Mouse (Mus musculus): ENCODE data around the gene Ankrd33b. TPM values are rescaled to one million over a fixed set of nuclear protein-coding genes. Genes with fewer than 3 reads are reported as not detected.

The Ankrd33b gene
- polyA plus RNA-seq, 2 experiments = 0.52 to 0.59 TPM

DNA sequence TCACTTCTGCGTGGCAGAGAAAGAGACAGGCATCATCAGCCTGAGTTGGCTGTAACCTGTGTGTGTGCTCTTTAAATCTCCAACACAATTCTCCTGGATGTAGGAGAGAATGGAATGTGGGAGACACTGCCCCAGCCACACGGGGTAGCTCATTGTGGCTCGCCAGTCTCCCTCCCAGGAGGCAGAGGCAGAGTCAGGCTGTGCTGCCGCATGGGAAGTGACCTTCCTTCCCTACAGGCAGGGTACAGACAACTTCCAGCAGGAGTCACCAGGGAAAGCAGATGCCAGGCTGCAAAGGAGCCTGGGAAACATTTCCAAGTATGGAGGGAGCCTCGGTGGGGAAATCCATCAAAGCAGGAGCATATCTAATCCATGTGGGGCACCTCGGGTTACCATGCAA is 62.3 kb downstream of the Ankrd33b start:
- no peak overlapping the region for H3K4me2 ChIP-seq (replicated peaks; ENCODE audit: low read depth, low read length, severe bottlenecking)
- DNase-seq (ENCODE audit: low spot score) (no peak), ATAC-seq (ENCODE audit: low FRiP score, low read depth) (no peak)
- no peak for TF ChIP-seq POLR2A (IDR thresholded peaks at IDR 0.05; ENCODE audit: borderline replicate concordance, extremely low read depth, insufficient read depth, insufficient read length)
- WGBS = 50% methylated on average over 4 of the region's 6 CpGs
- H3K36me3 ChIP-seq (ENCODE audit: control insufficient read depth, insufficient read depth, low read length) = no peaks in the 10 kb centered on the region
- H3K9ac ChIP-seq (ENCODE audit: low read depth, low read length, severe bottlenecking) = no peak overlapping the region
- H3K27me3 ChIP-seq (ENCODE audit: control insufficient read depth, insufficient read depth, low read length) = no peaks in the 10 kb centered on the region
- H3K9me3 ChIP-seq (ENCODE audit: control insufficient read depth, low read length) = no peaks in the 10 kb centered on the region
- H3K4me3 ChIP-seq (replicated peaks; ENCODE audit: low read length) = no peak overlapping the region
- no peak overlapping the region for H3K27ac ChIP-seq (replicated peaks; ENCODE audit: low read depth, low read length)
- H3K4me1 ChIP-seq (ENCODE audit: control insufficient read depth, insufficient read depth, low read length) = no peaks in the 10 kb centered on the region

DNA sequence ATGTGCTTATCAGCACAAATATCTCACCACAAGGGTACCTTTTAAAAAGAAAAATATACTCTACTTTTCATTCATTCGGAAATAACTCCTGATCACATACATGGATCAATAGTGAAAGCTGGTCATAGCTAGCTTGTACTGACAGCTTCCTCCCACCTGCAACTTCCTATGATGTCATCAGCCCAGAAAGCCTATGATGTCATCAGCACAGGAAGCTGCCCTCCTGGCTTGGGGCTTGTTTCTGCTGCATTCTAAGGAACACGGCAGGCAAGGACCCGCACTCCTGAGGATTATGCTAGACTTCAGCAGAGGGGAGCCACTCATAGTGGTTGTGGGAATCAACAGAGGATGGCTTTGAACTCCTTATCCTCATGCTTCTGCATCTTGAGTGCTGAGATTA is 63.2 kb downstream of the Ankrd33b start:
- Histone ChIP-seq H3K27ac (replicated peaks; ENCODE audit: low read depth, low read length) (no peak overlapping the region), H3K4me1 (ENCODE audit: control insufficient read depth, insufficient read depth, low read length) (no peaks in the 10 kb centered on the region), H3K36me3 (ENCODE audit: control insufficient read depth, insufficient read depth, low read length) (no peaks in the 10 kb centered on the region), H3K9me3 (ENCODE audit: control insufficient read depth, low read length) (no peaks in the 10 kb centered on the region), H3K4me2 (replicated peaks; ENCODE audit: low read depth, low read length, severe bottlenecking) (no peak overlapping the region), H3K4me3 (replicated peaks; ENCODE audit: low read length) (no peak overlapping the region), H3K9ac (ENCODE audit: low read depth, low read length, severe bottlenecking) (no peak overlapping the region), H3K27me3 (ENCODE audit: control insufficient read depth, insufficient read depth, low read length) (no peaks in the 10 kb centered on the region)
- DNase-seq (ENCODE audit: low spot score) (no peak), ATAC-seq (ENCODE audit: low FRiP score, low read depth) (no peak)
- WGBS = 75% methylated on average over 3 of the region's 3 CpGs
- no peak for TF ChIP-seq POLR2A (IDR thresholded peaks at IDR 0.05; ENCODE audit: borderline replicate concordance, extremely low read depth, insufficient read depth, insufficient read length)

DNA sequence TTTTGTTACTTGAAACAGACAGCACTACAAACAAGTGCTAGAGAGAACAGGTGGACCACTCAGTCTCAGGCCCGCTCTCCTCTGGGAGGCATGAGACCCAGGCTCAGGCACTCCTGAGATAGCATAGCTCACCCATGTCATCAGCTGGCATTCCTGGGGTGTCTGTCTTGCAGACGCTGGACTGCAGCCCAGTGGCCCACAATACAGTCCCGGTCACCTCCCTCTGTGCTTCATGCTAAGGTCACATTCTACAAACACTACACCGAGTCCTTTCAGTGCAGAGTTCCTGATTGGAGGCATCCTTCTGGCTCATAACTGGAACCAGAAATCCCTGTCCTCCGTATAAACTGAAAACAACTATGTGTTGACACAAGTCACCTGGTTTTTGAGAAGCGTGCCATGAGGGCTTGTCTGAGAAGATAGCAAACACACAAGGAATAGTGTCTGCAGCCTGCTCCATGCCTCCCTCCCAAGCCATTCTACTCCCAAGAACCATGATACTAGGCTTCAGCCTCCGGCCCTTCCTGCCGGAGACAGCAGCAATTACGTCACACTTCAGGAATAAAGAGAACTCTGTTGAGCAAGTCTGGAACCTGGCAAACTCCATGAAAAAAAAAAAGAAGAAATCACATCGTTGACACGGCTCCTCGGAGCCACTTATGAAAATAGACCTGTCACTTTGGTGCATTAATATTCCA is 65.1 kb downstream of the Ankrd33b start:
- H3K4me2 ChIP-seq (replicated peaks; ENCODE audit: low read depth, low read length, severe bottlenecking) = no peak overlapping the region
- peaks cover 16% of the 10 kb centered on the region for H3K27me3 ChIP-seq (ENCODE audit: control insufficient read depth, insufficient read depth, low read length)
- peaks cover 1% of the 10 kb centered on the region; the same call in 1 of the 2 replicates for H3K4me1 ChIP-seq (ENCODE audit: control insufficient read depth, insufficient read depth, low read length)
- no peak overlapping the region for H3K27ac ChIP-seq (replicated peaks; ENCODE audit: low read depth, low read length)
- no peak overlapping the region for H3K4me3 ChIP-seq (replicated peaks; ENCODE audit: low read length)
- ATAC-seq (ENCODE audit: low FRiP score, low read depth) = no peak
- DNase-seq (ENCODE audit: low spot score) = no peak
- 62% methylated on average over 12 of the region's 12 CpGs for WGBS
- TF ChIP-seq POLR2A (IDR thresholded peaks at IDR 0.05; ENCODE audit: borderline replicate concordance, extremely low read depth, insufficient read depth, insufficient read length) = no peak
- no peaks in the 10 kb centered on the region for H3K36me3 ChIP-seq (ENCODE audit: control insufficient read depth, insufficient read depth, low read length)
- H3K9ac ChIP-seq (ENCODE audit: low read depth, low read length, severe bottlenecking) = no peak overlapping the region
- H3K9me3 ChIP-seq (ENCODE audit: control insufficient read depth, low read length) = no peaks in the 10 kb centered on the region

DNA sequence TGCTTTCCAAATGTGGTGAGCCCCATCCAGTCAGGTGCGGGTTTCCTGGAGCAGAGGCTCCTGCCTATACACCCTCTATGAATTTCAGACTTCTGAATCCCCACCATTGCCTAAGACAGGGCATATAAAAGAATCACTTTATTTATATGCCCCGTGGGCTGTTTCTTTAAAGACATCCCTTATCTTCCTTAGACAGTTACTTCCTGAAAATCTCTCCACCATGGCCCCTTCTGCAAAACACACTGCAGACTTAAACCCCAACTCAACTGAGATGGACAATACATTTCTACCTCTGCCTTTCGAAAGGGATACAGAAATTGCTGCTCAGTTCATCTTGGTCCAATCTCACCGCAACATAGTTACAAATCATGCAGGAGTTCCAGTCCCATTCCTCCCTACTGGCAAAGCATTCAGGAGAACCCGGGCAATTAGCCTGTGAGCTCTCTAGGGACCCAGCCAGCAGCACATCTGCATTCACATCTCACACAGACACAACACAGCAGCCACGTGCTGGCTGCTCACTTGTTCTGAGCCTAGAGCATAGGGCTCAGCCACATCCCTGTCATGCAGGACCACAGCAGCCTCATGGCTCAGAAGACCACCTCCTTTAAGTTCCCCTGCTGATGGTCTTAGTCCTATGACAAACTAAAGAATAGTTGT is 68.1 kb downstream of the Ankrd33b start:
- H3K27me3 ChIP-seq (ENCODE audit: control insufficient read depth, insufficient read depth, low read length) = peaks cover 39% of the 10 kb centered on the region
- DNase-seq (ENCODE audit: low spot score) = no peak
- no peak for ATAC-seq (ENCODE audit: low FRiP score, low read depth)
- no peaks in the 10 kb centered on the region for H3K36me3 ChIP-seq (ENCODE audit: control insufficient read depth, insufficient read depth, low read length)
- peaks cover 8% of the 10 kb centered on the region; the same call in 1 of the 2 replicates for H3K4me1 ChIP-seq (ENCODE audit: control insufficient read depth, insufficient read depth, low read length)
- no peak overlapping the region for H3K9ac ChIP-seq (ENCODE audit: low read depth, low read length, severe bottlenecking)
- H3K9me3 ChIP-seq (ENCODE audit: control insufficient read depth, low read length) = no peaks in the 10 kb centered on the region
- 57% methylated on average over 6 of the region's 6 CpGs for WGBS
- H3K4me2 ChIP-seq (replicated peaks; ENCODE audit: low read depth, low read length, severe bottlenecking) = no peak overlapping the region
- no peak overlapping the region for H3K4me3 ChIP-seq (replicated peaks; ENCODE audit: low read length)
- TF ChIP-seq POLR2A (IDR thresholded peaks at IDR 0.05; ENCODE audit: borderline replicate concordance, extremely low read depth, insufficient read depth, insufficient read length) = no peak
- no peak overlapping the region for H3K27ac ChIP-seq (replicated peaks; ENCODE audit: low read depth, low read length)

DNA sequence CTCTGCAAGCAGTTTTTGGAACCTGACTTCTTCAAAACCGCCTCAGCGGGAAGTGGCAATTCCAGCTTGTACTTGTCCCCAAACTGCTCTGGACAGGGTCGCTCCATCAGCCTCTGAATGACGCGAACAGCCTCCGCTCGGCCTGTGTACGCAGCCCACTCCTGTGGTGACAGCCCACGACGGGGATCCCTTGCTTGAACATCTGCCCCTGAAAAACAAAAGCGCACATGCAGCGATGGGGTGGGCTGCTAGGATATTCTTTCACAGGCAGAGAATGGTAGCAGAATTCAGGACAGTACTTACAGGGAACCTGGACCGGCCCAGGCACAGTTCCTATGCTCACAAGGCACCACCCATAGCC is 69.8 kb downstream of the Ankrd33b start:
- Histone ChIP-seq H3K36me3 (ENCODE audit: control insufficient read depth, insufficient read depth, low read length) (no peaks in the 10 kb centered on the region), H3K9ac (ENCODE audit: low read depth, low read length, severe bottlenecking) (no peak overlapping the region), H3K9me3 (ENCODE audit: control insufficient read depth, low read length) (no peaks in the 10 kb centered on the region), H3K4me3 (replicated peaks; ENCODE audit: low read length) (peak overlapping the region; percentile 21; the same call in 1 of the 2 replicates), H3K4me2 (replicated peaks; ENCODE audit: low read depth, low read length, severe bottlenecking) (peak overlapping the region; percentile 35; the same call in 1 of the 2 replicates), H3K27me3 (ENCODE audit: control insufficient read depth, insufficient read depth, low read length) (peaks cover 39% of the 10 kb centered on the region), H3K4me1 (ENCODE audit: control insufficient read depth, insufficient read depth, low read length) (peaks cover 8% of the 10 kb centered on the region; the same call in 1 of the 2 replicates), H3K27ac (replicated peaks; ENCODE audit: low read depth, low read length) (no peak overlapping the region)
- no peak for DNase-seq (ENCODE audit: low spot score)
- TF ChIP-seq POLR2A (IDR thresholded peaks at IDR 0.05; ENCODE audit: borderline replicate concordance, extremely low read depth, insufficient read depth, insufficient read length) = no peak
- no peak for ATAC-seq (ENCODE audit: low FRiP score, low read depth)
- 20% methylated on average over 13 of the region's 13 CpGs for WGBS
